Mouse (Mus musculus) stomach, embryonic 14.5 days (tissue): ENCODE results near the gene Trim15. TPM values are rescaled to one million over a fixed set of nuclear protein-coding genes. Genes with fewer than 3 reads are reported as not detected.

Source experiments
- ATAC-seq: fragments of 200-750 bp; cut with Nextera tagmentation; 2 replicates; pipeline ENCODE4 v1.8.0; 2017; ENCODE audit warnings: low read depth, moderate TSS enrichment; ENCODE audit not compliant: insufficient number of reproducible peaks, insufficient read depth, low FRiP score
- H3K27ac ChIP-seq: fragments of 300-500 bp; sonication (generic); 2 replicates; pipeline ENCODE4 v1.5.1; 2014; ENCODE audit warnings: mild to moderate bottlenecking, low read length, moderate library complexity, mixed read lengths
- H3K27me3 ChIP-seq: fragments of 300-500 bp; sonication (generic); 2 replicates; pipeline ENCODE4 v1.6.1; 2014; ENCODE audit warnings: low read length, control low read depth, mixed read lengths; ENCODE audit not compliant: control insufficient read depth, insufficient read depth
- H3K36me3 ChIP-seq: fragments of 300-500 bp; sonication (generic); 2 replicates; pipeline ENCODE4 v1.6.1; 2014; ENCODE audit warnings: mild to moderate bottlenecking, control low read depth, low read length, moderate library complexity, mixed read lengths; ENCODE audit not compliant: control insufficient read depth, insufficient read depth
- H3K4me1 ChIP-seq: fragments of 300-500 bp; sonication (generic); 2 replicates; pipeline ENCODE4 v1.6.1; 2014; ENCODE audit warnings: low read length, control low read depth, mixed read lengths; ENCODE audit not compliant: control insufficient read depth, insufficient read depth
- H3K4me2 ChIP-seq: fragments of 300-500 bp; sonication (generic); replicated peaks from 2 replicates; pipeline ENCODE4 v1.6.1; 2014; ENCODE audit warnings: low read depth, low read length, control low read depth
- H3K4me3 ChIP-seq: fragments of 300-500 bp; sonication (generic); 2 replicates; pipeline ENCODE4 v1.5.1; 2014; ENCODE audit warnings: low read depth, low read length, control low read depth
- H3K9ac ChIP-seq: fragments of 300-500 bp; sonication (generic); replicated peaks from 2 replicates; pipeline ENCODE4 v1.6.1; 2014; ENCODE audit warnings: low read depth, mild to moderate bottlenecking, control low read depth, low read length, moderate library complexity, mixed read lengths
- H3K9me3 ChIP-seq: fragments of 300-500 bp; sonication (generic); 2 replicates; pipeline ENCODE4 v1.6.1; 2016; ENCODE audit warnings: low read depth, low read length, control low read depth; ENCODE audit not compliant: control insufficient read depth
- whole genome bisulfite sequencing: fragments of 180-500 bp; shearing (Covaris S2); extraction: QIAGEN DNeasy Blood & Tissue Kit; methylation state at CpG from one replicate; pipeline ENCODE4 v1.1.7; 2014; 5-methylcytosine and 5-hydroxymethylcytosine counted together
- polyA plus RNA-seq: library from polyadenylated mRNA; unstranded; fragments of >200 nt; fragmentation: Nextera tagmentation; extraction: Ambion mirVana; gene quantifications from 2 replicates; pipeline ENCODE4 v1.2.1, GENCODE M21; 2014

Gene Trim15
- 0.13 and 0.74 TPM in 2 replicates for polyA plus RNA-seq

DNA sequence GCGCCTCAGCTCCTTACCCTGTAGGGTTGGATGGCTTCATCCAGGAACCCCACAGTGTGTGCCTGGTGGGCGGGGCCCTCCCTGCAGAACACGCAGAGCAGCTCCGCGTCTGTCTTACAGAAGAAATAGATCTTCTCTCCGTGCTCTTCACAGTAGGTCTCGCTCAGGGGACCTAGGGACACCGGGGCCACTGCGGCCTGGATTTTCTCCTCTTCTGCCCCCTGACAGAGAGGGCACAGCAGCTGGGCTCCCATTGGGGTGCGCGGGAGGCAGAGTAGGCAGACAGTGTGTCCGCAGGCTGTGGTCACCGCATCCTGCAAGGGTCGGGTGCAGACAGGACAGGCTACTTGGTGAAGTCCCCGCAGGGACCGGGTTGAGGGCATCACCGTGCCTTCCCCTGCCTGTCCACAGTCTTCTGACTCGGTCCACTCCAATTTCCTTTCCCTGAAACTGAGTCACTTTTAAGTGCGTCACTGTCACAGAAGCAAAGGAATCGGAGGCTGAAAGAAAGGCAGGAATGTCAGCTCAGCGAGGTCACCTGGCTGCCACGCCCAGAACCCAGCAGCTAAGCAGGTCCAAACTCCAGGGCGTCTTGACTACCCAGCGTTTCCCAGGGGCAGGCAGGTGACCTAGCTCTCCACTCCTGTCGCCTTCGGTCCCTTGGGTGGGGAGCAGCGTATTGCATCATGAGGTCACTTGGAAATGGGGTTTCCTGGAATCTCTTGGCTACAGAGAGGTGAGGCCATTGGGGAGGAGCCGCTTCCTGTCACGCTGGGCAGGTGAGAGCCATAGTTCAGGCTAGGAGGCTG is at the start of gene Trim15:
Gene Trim15, minus strand, starts transcription at position 492 of the 809 bp plus-strand sequence.
- 9% methylated on average over 29 of the region's 29 CpGs for WGBS
- Histone ChIP-seq H3K4me1 (no peaks in the 10 kb centered on the region), H3K4me3 (peak within 1 kb of the TSS; percentile 9), H3K27ac (no peak within 1 kb of the TSS), H3K27me3 (peaks cover 6% of the 10 kb centered on the region), H3K36me3 (no peaks in the 10 kb centered on the region), H3K4me2 (peak within 1 kb of the TSS; percentile 27; the same call in 1 of the 2 replicates), H3K9me3 (no peaks in the 10 kb centered on the region), H3K9ac (no peak within 1 kb of the TSS)
- peak; percentile 56; the same call in 1 of the 2 replicates for ATAC-seq

GRCm38 (mm10) chr17:36915076-36915475 is 48.1 kb upstream of the Trim15 start:
- no peaks in the 10 kb centered on the region for H3K27me3 ChIP-seq
- no peak overlapping the region for H3K9ac ChIP-seq
- no peak overlapping the region for H3K27ac ChIP-seq
- H3K36me3 ChIP-seq = no peaks in the 10 kb centered on the region
- no peak overlapping the region for H3K4me3 ChIP-seq
- H3K4me1 ChIP-seq = no peaks in the 10 kb centered on the region
- WGBS = 15% methylated on average over 9 of the region's 9 CpGs
- H3K9me3 ChIP-seq = no peaks in the 10 kb centered on the region
- H3K4me2 ChIP-seq = no peak overlapping the region
- no peak for ATAC-seq

DNA sequence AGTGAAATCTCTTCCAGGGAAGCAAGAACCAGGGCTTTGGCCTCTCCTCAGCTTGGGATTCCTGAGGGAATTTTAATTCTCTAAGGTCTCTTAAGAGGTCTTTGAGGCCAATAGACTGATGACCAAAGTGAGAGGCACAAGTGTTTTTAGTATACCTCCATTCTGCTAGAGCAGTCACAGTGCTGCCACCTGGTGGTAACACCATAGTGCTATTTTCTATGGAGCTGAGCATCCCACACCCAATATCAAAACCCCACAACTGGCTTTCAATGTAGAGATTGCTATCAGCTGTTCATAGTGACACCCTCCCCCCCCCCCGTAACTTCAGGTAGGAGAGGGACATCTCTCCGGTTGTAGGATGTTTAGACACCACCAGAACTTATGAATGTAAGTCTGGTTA is 47.1 kb upstream of the Trim15 start:
- no peak for ATAC-seq
- Histone ChIP-seq H3K36me3 (no peaks in the 10 kb centered on the region), H3K9ac (no peak overlapping the region), H3K27ac (no peak overlapping the region), H3K4me3 (no peak overlapping the region), H3K27me3 (no peaks in the 10 kb centered on the region), H3K4me2 (no peak overlapping the region), H3K9me3 (no peaks in the 10 kb centered on the region), H3K4me1 (no peaks in the 10 kb centered on the region)
- 21% methylated on average over 2 of the region's 2 CpGs for WGBS

- no peaks in the 10 kb centered on the region for H3K27me3 ChIP-seq
- H3K4me1 ChIP-seq = no peaks in the 10 kb centered on the region
- WGBS = 56% methylated on average over 2 of the region's 2 CpGs
- H3K4me3 ChIP-seq = no peak overlapping the region
- H3K9me3 ChIP-seq = no peaks in the 10 kb centered on the region
- ATAC-seq = no peak
- H3K9ac ChIP-seq = no peak overlapping the region
- no peak overlapping the region for H3K4me2 ChIP-seq
- H3K36me3 ChIP-seq = no peaks in the 10 kb centered on the region
- no peak overlapping the region for H3K27ac ChIP-seq
Observed at GRCm38 (mm10) chr17:36912031-36912430, 45.0 kb upstream of the Trim15 start.

GRCm38 (mm10) chr17:36909802-36910201 is 42.8 kb upstream of the Trim15 start:
- no peak for ATAC-seq
- no peak overlapping the region for H3K27ac ChIP-seq
- no peaks in the 10 kb centered on the region for H3K4me1 ChIP-seq
- H3K27me3 ChIP-seq = no peaks in the 10 kb centered on the region
- no peak overlapping the region for H3K9ac ChIP-seq
- 55% methylated on average over 4 of the region's 4 CpGs for WGBS
- no peak overlapping the region for H3K4me3 ChIP-seq
- H3K9me3 ChIP-seq = no peaks in the 10 kb centered on the region
- H3K4me2 ChIP-seq = no peak overlapping the region
- no peaks in the 10 kb centered on the region for H3K36me3 ChIP-seq

- no peak overlapping the region for H3K4me3 ChIP-seq
- WGBS = 56% methylated on average over 1 of the region's 1 CpGs
Observed at GRCm38 (mm10) chr17:36908235-36908634, 41.2 kb upstream of the Trim15 start.

GRCm38 (mm10) chr17:36903651-36904050 is 36.6 kb upstream of the Trim15 start:
- H3K27ac ChIP-seq = no peak overlapping the region
- no peak for ATAC-seq
- no peaks in the 10 kb centered on the region for H3K9me3 ChIP-seq
- H3K36me3 ChIP-seq = no peaks in the 10 kb centered on the region
- H3K4me1 ChIP-seq = no peaks in the 10 kb centered on the region
- H3K27me3 ChIP-seq = no peaks in the 10 kb centered on the region
- no peak overlapping the region for H3K4me2 ChIP-seq
- no peak overlapping the region for H3K4me3 ChIP-seq
- 71% methylated on average over 3 of the region's 3 CpGs for WGBS
- H3K9ac ChIP-seq = no peak overlapping the region

More at GRCm38 (mm10) chr17:36908235-36908634, 41.2 kb upstream of the Trim15 start:
- H3K4me2 ChIP-seq = no peak overlapping the region
- H3K27me3 ChIP-seq = no peaks in the 10 kb centered on the region
- no peak overlapping the region for H3K9ac ChIP-seq
- ATAC-seq = peak; percentile 65; the same call in 1 of the 2 replicates
- no peaks in the 10 kb centered on the region for H3K9me3 ChIP-seq
- H3K27ac ChIP-seq = no peak overlapping the region
- no peaks in the 10 kb centered on the region for H3K36me3 ChIP-seq
- no peaks in the 10 kb centered on the region for H3K4me1 ChIP-seq

GRCm38 (mm10) chr17:36900691-36901090 is 33.7 kb upstream of the Trim15 start:
- no peak overlapping the region for H3K4me2 ChIP-seq
- no peak for ATAC-seq
- H3K27ac ChIP-seq = no peak overlapping the region
- no peak overlapping the region for H3K4me3 ChIP-seq
- WGBS = 27% methylated on average over 1 of the region's 1 CpGs
- H3K9ac ChIP-seq = no peak overlapping the region
- H3K36me3 ChIP-seq = no peaks in the 10 kb centered on the region
- H3K4me1 ChIP-seq = no peaks in the 10 kb centered on the region
- H3K27me3 ChIP-seq = no peaks in the 10 kb centered on the region
- no peaks in the 10 kb centered on the region for H3K9me3 ChIP-seq
